Mouse (Mus musculus): Measurements from ENCODE around the gene Flt3.

Gene Flt3

GRCm38 (mm10) chr5:147309786-147310185 is 90.5 kb downstream of the Flt3 start:
- no peak for DNase-seq (ENCODE audit: low spot score in 2 of 2)

GRCm38 (mm10) chr5:147308451-147308850 is 91.8 kb downstream of the Flt3 start:
- DNase-seq (ENCODE audit: low spot score in 2 of 2): no peak

- DNase-seq (ENCODE audit: low spot score in 2 of 2): no peak
Observed at GRCm38 (mm10) chr5:147307398-147307785, 92.9 kb downstream of the Flt3 start.

GRCm38 (mm10) chr5:147306638-147307397 is 93.5 kb downstream of the Flt3 start, which contains the start of gene Cdx2:
Gene Cdx2 (minus strand): TSS chr5:147307270.
- no peak for DNase-seq (ENCODE audit: low spot score in 2 of 2)

- no peak for DNase-seq (ENCODE audit: low spot score in 2 of 2)
Observed at GRCm38 (mm10) chr5:147305856-147306637, 94.2 kb downstream of the Flt3 start.

DNA sequence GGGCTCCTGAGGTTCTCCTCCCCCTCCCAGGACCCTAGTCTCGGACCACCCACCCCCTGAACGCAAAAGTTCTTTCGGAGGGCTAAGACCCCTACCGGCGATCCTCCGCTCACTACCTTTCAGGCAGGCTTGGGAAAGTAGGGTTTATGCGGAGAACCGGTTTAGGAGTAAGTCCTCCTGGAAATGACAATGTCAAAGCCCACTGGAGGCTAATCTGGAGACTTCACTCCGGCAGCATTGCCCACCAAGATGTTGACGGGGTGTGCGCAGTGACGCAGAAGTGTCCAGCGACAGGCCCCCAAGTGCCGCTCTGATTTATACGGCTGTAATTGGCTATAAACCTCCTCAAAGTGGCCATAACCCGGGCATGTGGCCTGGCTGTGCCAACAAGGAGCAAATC is 95.1 kb downstream of the Flt3 start:
- no peak for DNase-seq (ENCODE audit: low spot score in 2 of 2)

DNA sequence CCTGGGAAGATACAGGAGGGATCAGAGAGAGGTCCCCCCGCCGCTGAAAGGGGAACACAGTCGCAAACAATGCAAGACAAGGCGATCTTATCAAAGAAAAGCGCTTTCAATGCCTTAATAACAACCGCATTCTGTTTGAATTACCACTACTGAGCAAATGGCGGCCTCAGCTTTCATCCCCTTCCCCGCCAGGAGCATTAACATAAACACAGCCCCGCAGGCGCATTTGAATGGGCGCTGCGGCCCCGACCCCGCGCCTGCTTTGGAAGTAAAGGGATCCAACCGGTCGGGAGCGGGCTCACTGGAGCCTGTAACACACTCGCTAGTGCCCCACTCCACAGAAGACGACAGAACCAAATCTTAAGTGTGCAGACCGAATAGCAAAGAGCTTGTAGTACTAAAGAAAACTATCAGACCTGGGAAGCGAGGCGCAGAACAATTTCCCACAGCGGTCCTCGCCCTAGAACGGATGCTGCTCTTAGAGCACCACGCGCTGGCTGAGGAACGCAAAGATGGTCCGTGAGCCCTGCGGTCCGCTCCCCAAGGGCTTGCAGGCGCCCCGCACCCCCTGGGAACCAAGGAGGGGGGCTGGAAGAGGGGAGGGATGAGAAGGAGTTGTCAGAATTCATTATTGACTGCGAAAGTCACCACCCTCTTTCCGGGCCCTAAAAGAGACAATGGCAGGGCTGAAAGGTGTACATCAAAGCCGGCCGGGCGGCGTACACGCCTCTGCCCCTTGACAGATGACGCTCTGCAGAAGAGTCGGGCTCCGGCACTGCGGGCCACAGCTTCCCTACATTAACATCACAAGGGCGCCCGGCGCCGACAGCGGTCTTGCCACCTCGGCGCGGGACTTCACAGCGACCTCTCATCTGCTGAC is 95.8 kb downstream of the Flt3 start:
- no peak for DNase-seq (ENCODE audit: low spot score in 2 of 2)

GRCm38 (mm10) chr5:147302746-147303400 is 97.4 kb downstream of the Flt3 start:
- no peak for DNase-seq (ENCODE audit: low spot score in 2 of 2)

DNA sequence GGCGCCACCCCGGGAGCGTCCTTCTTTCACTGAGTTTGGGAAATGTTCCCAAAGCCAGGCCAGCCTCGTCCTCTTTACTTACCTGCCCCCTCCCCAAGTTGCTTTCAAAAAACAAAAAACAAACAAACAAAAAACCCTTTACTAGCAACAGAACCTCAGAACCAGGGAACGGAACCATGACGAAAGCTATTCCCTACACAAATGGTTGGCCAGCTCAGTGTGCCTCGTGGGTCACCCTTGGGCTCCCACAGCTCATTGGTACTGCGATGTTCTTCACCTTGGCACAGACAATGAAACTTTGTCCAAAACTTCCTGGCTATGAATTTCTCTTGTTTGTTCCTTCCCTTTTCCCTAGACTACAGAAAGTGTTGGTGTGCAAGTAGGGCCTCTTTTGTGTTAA is 98.1 kb downstream of the Flt3 start:
- DNase-seq (ENCODE audit: low spot score in 2 of 2): no peak

GRCm38 (mm10) chr5:147301781-147302070 is 98.6 kb downstream of the Flt3 start:
- DNase-seq (ENCODE audit: low spot score in 2 of 2): no peak

GRCm38 (mm10) chr5:147300917-147301780 is 99.1 kb downstream of the Flt3 start:
- no peak for DNase-seq (ENCODE audit: low spot score in 2 of 2)

DNA sequence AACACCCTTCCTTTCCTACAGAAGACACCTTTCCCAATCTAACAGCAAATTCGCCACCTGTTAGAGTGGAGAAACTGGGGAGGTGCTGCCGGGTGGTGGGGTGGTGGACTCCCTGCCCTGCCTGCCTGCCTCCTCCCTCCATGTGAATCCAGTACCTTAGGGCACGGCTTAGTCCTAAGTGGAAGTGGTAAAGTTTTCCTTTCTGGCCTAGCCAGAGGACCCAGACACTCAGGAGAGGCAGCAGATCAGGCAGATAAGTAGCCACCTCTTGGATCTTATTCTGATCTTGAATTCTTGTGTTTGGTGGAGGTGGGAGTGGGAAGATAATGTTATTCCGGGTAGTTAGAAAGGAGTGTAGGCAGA is 100.3 kb downstream of the Flt3 start:
- no peak for DNase-seq (ENCODE audit: low spot score in 2 of 2)

- DNase-seq (ENCODE audit: low spot score in 2 of 2): no peak
Observed at GRCm38 (mm10) chr5:147299255-147300000, 100.9 kb downstream of the Flt3 start.

GRCm38 (mm10) chr5:147297249-147297648 is 103.0 kb downstream of the Flt3 start:
- no peak for DNase-seq (ENCODE audit: low spot score in 2 of 2)

DNA sequence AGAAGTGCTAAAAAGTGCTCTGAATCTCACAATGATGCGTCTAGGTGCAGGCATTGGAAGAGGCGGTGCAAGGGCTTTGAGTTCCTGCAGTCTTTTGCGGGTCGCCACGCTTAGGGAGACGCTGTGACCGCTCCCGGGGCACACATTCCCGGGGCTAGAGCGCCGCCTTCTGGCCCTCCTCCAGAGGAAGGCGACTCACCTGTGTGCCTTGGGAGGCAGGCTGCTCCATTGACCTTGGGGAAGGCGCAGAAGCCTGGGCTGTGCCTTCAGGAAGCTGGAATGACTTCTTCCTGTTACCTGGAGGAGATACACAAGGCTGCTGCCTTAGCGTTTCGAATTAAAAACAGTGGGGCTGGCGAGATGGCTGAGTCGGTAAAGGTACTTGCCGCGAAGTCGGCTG is 106.2 kb downstream of the Flt3 start:
- no peak for DNase-seq (ENCODE audit: low spot score in 2 of 2)

DNA sequence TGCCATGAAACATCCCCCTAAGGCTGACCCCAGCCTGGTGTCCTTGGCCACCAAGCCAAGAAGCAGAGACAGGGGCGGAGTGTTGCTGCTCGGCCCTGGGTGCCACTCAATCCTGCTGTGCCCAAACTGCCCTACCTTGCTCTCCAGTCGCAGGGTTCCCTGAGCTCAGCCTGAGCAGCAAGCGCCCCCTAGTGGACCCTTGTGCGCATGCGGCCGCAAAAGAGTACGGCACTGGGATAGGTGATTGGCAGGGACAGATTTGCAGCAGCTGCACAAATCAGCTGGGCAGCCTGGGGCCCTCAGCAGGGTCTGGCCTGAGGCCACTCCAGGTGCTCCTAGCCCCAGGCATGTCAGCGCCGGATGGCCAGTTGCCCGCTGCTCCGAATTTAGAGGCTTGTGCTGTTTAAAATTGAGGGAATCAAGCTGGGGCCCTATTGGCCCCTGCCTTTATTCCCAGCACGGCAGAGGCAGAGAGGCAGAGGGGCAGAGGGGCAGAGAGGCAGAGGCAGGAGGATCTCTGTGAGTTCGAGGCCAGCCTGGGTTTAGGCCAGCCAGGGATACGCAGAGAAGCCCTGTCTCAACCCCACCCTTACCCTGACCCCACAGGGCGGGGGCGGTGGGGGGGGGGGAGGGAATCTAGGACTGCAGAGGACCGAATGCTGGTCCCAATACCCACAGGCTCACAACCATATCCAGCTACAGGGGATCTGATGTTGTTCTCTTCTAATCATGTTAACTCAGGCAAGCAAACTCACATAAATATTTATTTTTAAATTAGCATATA is 107.0 kb downstream of the Flt3 start:
- DNase-seq (ENCODE audit: low spot score in 2 of 2): peak; percentile 16 to 46

DNA sequence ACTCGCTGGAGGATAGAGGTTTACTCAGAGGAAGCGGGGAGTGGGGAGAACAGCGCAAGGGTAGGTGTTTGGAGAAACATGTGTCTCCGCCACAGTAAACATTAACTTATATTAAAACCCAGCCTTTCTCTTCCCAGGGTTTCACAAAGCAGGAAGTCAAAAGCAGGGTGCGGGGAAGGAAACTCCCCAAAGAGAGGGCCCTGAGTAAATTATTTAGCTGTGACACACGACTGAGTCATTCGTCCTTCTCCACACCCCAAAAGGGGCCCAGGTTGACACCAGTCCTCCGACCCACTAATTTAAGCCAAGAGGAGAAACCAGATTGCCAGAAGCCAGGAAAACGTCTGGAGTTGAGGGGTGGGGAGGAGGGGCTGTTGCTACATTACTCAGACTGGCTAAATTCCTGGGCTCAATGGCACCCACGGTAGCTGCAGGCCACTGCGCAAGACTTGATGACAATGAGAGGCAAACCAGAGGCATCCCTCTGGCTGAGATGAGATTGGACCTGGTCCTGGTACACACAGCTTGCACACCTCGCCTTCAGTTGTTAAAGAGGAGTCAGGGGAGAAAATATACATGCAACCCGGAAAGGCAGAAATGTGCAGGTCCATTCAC is 107.7 kb downstream of the Flt3 start:
- no peak for DNase-seq (ENCODE audit: low spot score in 2 of 2)

DNA sequence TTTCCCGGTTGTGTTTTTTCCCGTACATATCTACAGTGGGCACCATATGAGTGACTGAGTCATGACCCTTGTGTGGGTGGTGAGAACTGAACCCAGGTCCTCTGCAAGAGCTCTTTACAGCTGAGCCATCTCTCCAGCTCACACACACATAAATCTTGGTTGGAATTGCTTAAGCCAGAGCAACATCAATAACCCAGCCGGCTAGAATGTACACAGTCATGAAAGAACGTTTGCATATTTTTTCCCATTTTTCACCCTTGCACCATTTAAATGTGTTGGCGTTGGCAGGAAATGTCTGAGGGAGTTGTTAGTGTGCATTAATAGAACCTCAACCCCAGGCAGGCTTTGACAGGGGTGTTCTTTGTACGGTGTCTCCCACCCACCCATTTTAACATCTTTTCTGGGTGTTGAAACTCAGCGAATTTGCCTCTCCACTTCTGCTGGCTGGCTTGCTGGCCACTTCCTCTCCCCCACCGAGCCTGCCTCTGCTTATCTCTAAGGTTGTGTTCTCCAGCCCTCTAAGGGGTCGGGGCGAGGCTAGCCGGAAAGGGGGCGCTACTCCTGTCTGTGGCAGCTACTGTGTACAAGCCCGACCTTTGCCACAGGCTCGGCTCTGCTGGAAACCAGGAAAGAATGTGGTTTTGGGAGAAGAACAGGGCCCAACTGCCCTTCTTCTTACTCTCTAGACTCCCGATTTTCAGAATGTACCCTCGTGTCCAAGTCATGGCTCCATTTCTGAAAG is 108.4 kb downstream of the Flt3 start:
- DNase-seq (ENCODE audit: low spot score in 2 of 2): no peak

Data from natural killer cell, adult 2 months (primary cell).